In genomic region chr10:125994855-125995254, GRCm38 (mm10) we compare ENCODE assay signal across 8 mouse cellular contexts. TPM values are rescaled to one million over a fixed set of nuclear protein-coding genes. Genes with fewer than 3 reads are reported as not detected.
DNase-seq lines count a peak whose midpoint lies in the region; ATAC-seq lines count a peak whose summit lies in the region.

No protein-coding gene starts in this region.

- 0 out of 2 replicates have a peak overlapping the region, but pooled peaks have one; percentile 8 for H3K27ac ChIP-seq in limb, embryonic 12.5 days

- no peaks in the 10 kb centered on the region for H3K27me3 ChIP-seq in limb, embryonic 12.5 days

- H3K4me1 ChIP-seq in limb, embryonic 12.5 days (replicated peaks) = peaks cover 47% of the 10 kb centered on the region

- H3K36me3 ChIP-seq in limb, embryonic 12.5 days = peaks cover 69% of the 10 kb centered on the region

- no peak overlapping the region for H3K9ac ChIP-seq in limb, embryonic 12.5 days (replicated peaks)

- DNase-seq in cerebellum, postnatal 36 days = no peak
- peak; percentile 27 for DNase-seq in thymus, postnatal 14 days
- DNase-seq in thymus, postnatal 25 days = no peak
- peak; percentile 28 to 49 for DNase-seq in natural killer cell, adult 2 months (ENCODE audit: low spot score in 2 of 2)
- no peak for DNase-seq in frontal cortex, postnatal 25 days (ENCODE audit: low spot score in 2 of 2)

- no peak overlapping the region for H3K4me3 ChIP-seq in limb, embryonic 12.5 days (replicated peaks)

- 0 out of 2 replicates have a peak, but pooled peaks have one; percentile 33 for ATAC-seq in cerebellum, adult (ENCODE audit: insufficient number of reproducible peaks, low FRiP score, low TSS enrichment)
- ATAC-seq in granulocyte monocyte progenitor cell, adult 5-6 weeks (replicated peaks; ENCODE audit: poor library complexity, severe bottlenecking) = peak; percentile 100
- no peak for ATAC-seq in limb, embryonic 12.5 days (ENCODE audit: insufficient number of reproducible peaks, insufficient read depth, low FRiP score, low TSS enrichment, low read depth)

- H3K4me2 ChIP-seq in limb, embryonic 12.5 days = no peak overlapping the region

- H3K9me3 ChIP-seq in limb, embryonic 12.5 days = no peaks in the 10 kb centered on the region

- 86% methylated on average over 1 of the region's 1 CpGs for WGBS in limb, embryonic 12.5 days

RNA-seq across cellular contexts. Expression of gene Lrig3, which starts 28.9 kb away (rescaled TPM):
- 1.8 TPM in 1 of 2 replicates, not detected in the other for total RNA-seq in granulocyte monocyte progenitor cell, adult 5-6 weeks (2014; fragmentation: Nextera tagmentation)
- total RNA-seq in granulocyte monocyte progenitor cell, adult 5-6 weeks (2017) = 1.5 and 1.9 TPM in 2 replicates
- polyA plus RNA-seq in limb, embryonic 12.5 days (2016; fragmentation: Nextera tagmentation; extraction: Ambion mirVana) = 84.4 and 85.6 TPM in 2 replicates

Comparison
In these comparisons a context has a peak if more than half of its experiments do, and no peak if none do; other contexts are left out.
1. DNase-seq: peak in thymus, postnatal 14 days (single experiment) and natural killer cell, adult 2 months (2 of 2); none in cerebellum, postnatal 36 days (0 of 2), thymus, postnatal 25 days (single experiment) and frontal cortex, postnatal 25 days (0 of 2).